Mouse (Mus musculus): ENCODE data around the gene Bex1. TPM values are rescaled to one million over a fixed set of nuclear protein-coding genes. Genes with fewer than 3 reads are reported as not detected.
A peak's percentile ranks its signal among the peaks of the same experiment; 100 is the strongest.
"Not testable (repeated sequence)": the region's sequence is repeated elsewhere in the genome, so short reads cannot be mapped to it uniquely, and the experiment has no call there.

Bex1 gene
- 53.0 and 54.7 TPM in 2 replicates for polyA plus RNA-seq (2015; fragmentation: Nextera tagmentation; extraction: Ambion mirVana)

DNA sequence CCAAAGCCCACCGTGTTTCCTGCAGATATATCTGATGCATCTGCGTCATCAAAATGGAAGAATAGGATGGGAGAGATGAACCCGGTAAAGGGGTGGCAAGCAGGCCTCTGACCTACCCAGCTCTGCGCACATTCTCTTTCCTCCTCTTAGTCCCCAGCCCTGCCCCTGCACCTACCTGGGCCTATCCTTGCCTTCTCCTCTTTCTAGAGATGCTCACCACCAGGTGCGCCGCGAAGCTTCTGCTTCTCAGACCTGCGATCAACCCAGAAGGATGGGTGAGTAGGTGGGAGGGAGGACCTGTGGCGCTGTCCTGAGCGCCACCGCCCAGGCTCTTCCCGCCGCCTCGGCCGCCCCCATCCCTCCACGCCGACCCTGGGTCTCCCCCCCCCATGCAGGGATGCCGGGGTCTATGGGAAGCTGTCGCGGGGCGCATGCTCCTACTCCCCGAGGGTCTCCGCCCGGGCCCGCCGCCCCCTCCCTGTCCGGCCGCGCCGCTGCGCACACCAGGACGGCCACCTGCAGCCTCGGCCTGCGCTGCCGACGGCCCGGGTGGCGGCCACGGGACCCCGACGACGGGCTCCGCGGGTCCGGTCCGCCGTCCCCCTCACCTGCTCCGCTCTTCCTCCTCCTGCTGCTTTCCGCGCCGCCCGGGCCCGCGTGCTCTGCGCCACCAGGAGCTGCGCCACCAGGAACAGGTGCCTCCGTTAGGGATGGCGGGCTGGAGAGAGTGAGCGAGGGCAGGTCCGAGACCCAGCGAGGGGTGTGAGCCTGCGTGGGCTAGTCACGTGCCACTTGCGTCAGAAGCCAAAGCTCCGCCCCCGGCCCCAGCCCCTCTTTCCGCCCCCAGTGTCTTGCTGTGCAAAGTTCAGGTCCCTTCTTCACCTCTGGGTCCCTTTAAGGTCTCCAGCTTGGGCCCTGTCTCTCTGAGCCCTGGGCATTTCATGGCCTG is at the start of gene Bex1, which contains the start of gene Tceal7:
Gene Bex1 (minus strand): TSS at position 785 of the 949 bp plus-strand sequence.
Gene Tceal7 (plus strand): TSS at position 51 of the 949 bp plus-strand sequence.
- H3K36me3 ChIP-seq (ENCODE audit: insufficient read depth, low read length); DNase-seq (ENCODE audit: low spot score); H3K27ac ChIP-seq; H3K27me3 ChIP-seq (ENCODE audit: insufficient read depth, low read length); H3K9me3 ChIP-seq (replicated peaks; ENCODE audit: low read length); H3K4me3 ChIP-seq (replicated peaks; ENCODE audit: low read depth, low read length); H3K9ac ChIP-seq (ENCODE audit: low read depth, low read length); H3K4me1 ChIP-seq (replicated peaks; ENCODE audit: insufficient read depth, low read length): not testable (repeated sequence)
- H3K4me2 ChIP-seq (ENCODE audit: low read length), result peak within 1 kb of the TSS; percentile 34
- 44% methylated on average over 8 of the region's 67 CpGs for WGBS
- peak; percentile 87 for ATAC-seq (replicated peaks; ENCODE audit: low FRiP score, low read depth)

DNA sequence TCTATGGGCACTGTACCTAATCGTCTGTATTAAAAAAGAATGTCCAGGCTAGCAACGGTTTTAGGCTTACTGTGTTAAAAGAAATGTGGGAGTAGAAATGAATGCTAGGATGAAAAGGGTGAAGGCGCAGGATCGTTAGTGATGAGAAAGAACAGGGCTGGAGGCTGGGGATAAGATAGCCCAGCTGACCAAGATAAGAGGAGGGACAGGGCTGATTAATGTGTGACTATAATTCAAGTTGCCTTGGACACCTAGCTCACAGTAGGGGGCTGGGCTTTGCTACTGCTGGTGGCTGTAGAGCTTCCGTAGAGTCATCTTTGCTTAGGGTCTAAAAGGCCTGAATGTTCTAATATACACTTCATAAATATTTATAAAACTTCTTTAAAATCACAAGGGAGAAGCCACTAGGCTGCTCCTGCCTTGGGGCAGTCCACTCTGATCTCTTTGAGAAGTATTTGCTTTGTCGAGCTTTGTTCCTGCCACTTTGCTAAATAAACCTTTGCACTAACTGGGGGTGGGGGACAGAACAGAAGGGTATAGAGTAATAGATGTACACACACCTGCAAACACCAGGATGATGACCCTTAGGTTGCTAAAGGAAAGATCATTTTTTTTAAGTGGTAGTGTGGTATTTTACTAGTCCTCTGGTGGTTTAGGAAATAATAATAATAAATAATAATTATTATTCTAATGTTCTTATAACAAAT is 36.9 kb upstream of the Bex1 start:
- Histone ChIP-seq H3K4me1 (replicated peaks; ENCODE audit: insufficient read depth, low read length) (no peaks in the 10 kb centered on the region), H3K36me3 (ENCODE audit: insufficient read depth, low read length) (no peaks in the 10 kb centered on the region), H3K9me3 (replicated peaks; ENCODE audit: low read length) (no peaks in the 10 kb centered on the region), H3K27me3 (ENCODE audit: insufficient read depth, low read length) (no peaks in the 10 kb centered on the region), H3K9ac (ENCODE audit: low read depth, low read length) (no peak overlapping the region), H3K27ac (no peak overlapping the region), H3K4me2 (ENCODE audit: low read length) (no peak overlapping the region), H3K4me3 (replicated peaks; ENCODE audit: low read depth, low read length) (no peak overlapping the region)
- WGBS, result 62% methylated on average over 6 of the region's 6 CpGs
- no peak for TF ChIP-seq CTCF (IDR thresholded peaks at IDR 0.05; ENCODE audit: low read depth)
- DNase-seq (ENCODE audit: low spot score), result no peak
- ATAC-seq (replicated peaks; ENCODE audit: low FRiP score, low read depth), result no peak

DNA sequence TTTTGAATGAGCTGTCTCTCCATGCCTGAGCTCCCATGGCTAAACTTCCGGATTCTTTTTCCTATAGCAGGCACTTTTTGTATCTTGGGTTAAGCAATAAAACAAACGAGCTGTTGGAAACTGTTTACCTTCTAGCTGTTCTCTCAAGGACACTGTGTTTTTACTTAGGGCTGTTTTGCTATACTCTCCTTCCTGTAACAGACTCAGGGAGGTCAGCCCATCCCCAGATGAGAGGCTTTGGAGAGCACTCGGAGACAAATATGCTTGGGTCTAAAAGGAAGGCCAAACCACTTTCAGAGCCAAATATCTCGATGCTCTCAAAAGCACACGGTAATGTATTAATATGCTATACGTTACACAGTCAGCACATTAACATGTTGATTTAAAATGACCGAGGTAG is 34.4 kb upstream of the Bex1 start:
- 57% methylated on average over 7 of the region's 7 CpGs for WGBS
- Histone ChIP-seq H3K27me3 (ENCODE audit: insufficient read depth, low read length) (no peaks in the 10 kb centered on the region), H3K9me3 (replicated peaks; ENCODE audit: low read length) (no peaks in the 10 kb centered on the region), H3K4me2 (ENCODE audit: low read length) (no peak overlapping the region), H3K27ac (no peak overlapping the region), H3K4me3 (replicated peaks; ENCODE audit: low read depth, low read length) (no peak overlapping the region), H3K4me1 (replicated peaks; ENCODE audit: insufficient read depth, low read length) (no peaks in the 10 kb centered on the region), H3K36me3 (ENCODE audit: insufficient read depth, low read length) (no peaks in the 10 kb centered on the region), H3K9ac (ENCODE audit: low read depth, low read length) (no peak overlapping the region)
- TF ChIP-seq CTCF (IDR thresholded peaks at IDR 0.05; ENCODE audit: low read depth), result no peak
- ATAC-seq (replicated peaks; ENCODE audit: low FRiP score, low read depth), result no peak
- no peak for DNase-seq (ENCODE audit: low spot score)

DNA sequence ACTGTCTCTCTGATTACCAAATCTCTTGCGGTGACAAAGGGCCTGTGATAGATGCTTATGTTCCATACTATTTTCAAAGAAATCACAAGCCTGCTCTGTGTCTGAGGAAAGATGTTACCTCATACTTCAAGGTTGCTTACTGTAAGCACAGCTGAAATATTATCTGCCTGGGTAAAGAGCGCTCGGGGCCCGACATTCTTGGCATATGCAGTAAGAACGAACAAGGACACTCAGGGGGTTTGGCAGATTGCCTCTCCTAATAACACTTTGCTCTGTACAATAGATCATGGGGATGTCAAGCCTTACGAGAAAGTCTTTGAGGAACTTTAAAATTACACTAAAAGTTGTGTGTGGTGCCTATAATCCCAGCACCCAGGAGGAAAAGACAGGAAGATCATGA is 33.5 kb upstream of the Bex1 start:
- no peaks in the 10 kb centered on the region for H3K27me3 ChIP-seq (ENCODE audit: insufficient read depth, low read length)
- 65% methylated on average over 6 of the region's 6 CpGs for WGBS
- H3K36me3 ChIP-seq (ENCODE audit: insufficient read depth, low read length), result no peaks in the 10 kb centered on the region
- H3K4me1 ChIP-seq (replicated peaks; ENCODE audit: insufficient read depth, low read length), result no peaks in the 10 kb centered on the region
- no peak for TF ChIP-seq CTCF (IDR thresholded peaks at IDR 0.05; ENCODE audit: low read depth)
- ATAC-seq (replicated peaks; ENCODE audit: low FRiP score, low read depth), result no peak
- H3K9me3 ChIP-seq (replicated peaks; ENCODE audit: low read length), result no peaks in the 10 kb centered on the region
- DNase-seq (ENCODE audit: low spot score), result peak; percentile 15
- no peak overlapping the region for H3K4me2 ChIP-seq (ENCODE audit: low read length)
- H3K4me3 ChIP-seq (replicated peaks; ENCODE audit: low read depth, low read length), result no peak overlapping the region
- no peak overlapping the region for H3K27ac ChIP-seq
- no peak overlapping the region for H3K9ac ChIP-seq (ENCODE audit: low read depth, low read length)

DNA sequence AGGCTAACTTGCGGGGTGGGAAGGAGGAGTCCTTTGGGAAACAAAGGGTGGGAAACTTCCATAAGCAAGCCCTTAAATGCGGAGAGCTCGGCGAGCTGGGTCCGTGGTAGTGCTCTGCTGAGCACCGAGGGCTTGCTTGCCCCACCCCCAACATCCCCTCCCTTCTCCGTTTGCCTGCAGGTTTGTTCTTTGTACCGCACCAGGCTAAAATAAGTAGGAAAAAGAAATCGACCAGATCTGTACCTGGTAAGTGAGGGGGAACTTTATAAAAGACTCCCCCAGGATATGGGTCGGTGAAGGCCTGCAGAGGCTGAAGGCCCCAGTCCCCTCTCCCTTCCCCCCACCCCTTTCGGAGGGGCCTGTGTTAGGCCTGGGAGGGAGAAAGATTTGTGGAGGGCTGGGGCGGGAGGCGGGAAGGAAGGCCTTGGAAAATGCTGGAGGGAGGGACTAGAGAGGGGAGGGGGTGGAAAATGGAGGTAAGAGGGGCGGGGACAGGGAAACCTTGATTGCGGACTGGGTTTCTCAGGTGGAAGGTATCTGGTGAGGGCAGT is 30.3 kb upstream of the Bex1 start:
- Histone ChIP-seq H3K4me2 (ENCODE audit: low read length) (peak overlapping the region; percentile 55), H3K27me3 (ENCODE audit: insufficient read depth, low read length) (no peaks in the 10 kb centered on the region), H3K27ac (peak overlapping the region; percentile 77), H3K4me3 (replicated peaks; ENCODE audit: low read depth, low read length) (peak overlapping the region; percentile 57), H3K9ac (ENCODE audit: low read depth, low read length) (peak overlapping the region; percentile 61), H3K4me1 (replicated peaks; ENCODE audit: insufficient read depth, low read length) (no peaks in the 10 kb centered on the region), H3K9me3 (replicated peaks; ENCODE audit: low read length) (no peaks in the 10 kb centered on the region), H3K36me3 (ENCODE audit: insufficient read depth, low read length) (no peaks in the 10 kb centered on the region)
- DNase-seq (ENCODE audit: low spot score) (peak; percentile 60), ATAC-seq (replicated peaks; ENCODE audit: low FRiP score, low read depth) (peak; percentile 76)
- no peak for TF ChIP-seq CTCF (IDR thresholded peaks at IDR 0.05; ENCODE audit: low read depth)
- 32% methylated on average over 13 of the region's 15 CpGs for WGBS

DNA sequence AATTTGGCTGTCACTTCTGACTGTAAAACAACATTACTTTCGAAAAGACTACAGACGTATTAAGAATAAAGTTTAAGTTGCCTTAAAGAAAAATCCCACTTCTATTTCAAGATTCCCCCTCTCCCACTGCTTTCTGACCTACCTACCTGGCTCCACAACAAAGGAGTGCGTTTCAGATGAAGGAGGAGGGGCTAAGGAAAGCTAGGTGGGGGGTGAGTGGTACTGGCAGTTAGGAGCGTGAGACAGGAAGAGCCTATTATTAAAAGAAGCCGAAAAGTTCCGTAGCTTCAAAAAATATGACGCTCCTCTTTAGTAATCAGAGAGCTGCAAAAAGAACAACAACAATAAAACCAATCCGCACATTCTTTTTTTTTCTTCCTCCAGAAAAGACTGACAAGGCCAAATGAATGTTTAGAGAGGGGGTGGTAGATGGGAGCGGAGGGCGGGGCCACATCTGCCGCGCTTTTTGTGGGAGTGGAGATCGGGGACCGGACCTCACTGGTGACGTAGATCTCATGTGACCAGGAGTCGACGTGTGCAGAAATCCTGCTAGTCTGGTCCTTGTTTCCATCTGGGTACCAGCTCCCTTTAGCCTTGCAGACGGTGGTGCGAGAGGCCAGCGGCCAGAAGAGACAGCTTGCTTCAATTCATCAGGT is 29.4 kb upstream of the Bex1 start, which contains the start of gene Tceal9:
Gene Tceal9 (plus strand): TSS at position 506 of the 656 bp plus-strand sequence.
- peak within 1 kb of the TSS; percentile 61 for H3K9ac ChIP-seq (ENCODE audit: low read depth, low read length)
- DNase-seq (ENCODE audit: low spot score) (peak; percentile 87), ATAC-seq (replicated peaks; ENCODE audit: low FRiP score, low read depth) (peak; percentile 91)
- peak within 1 kb of the TSS; percentile 55 for H3K4me2 ChIP-seq (ENCODE audit: low read length)
- H3K27me3 ChIP-seq (ENCODE audit: insufficient read depth, low read length), result no peaks in the 10 kb centered on the region
- H3K27ac ChIP-seq, result peak within 1 kb of the TSS; percentile 77
- H3K4me1 ChIP-seq (replicated peaks; ENCODE audit: insufficient read depth, low read length), result no peaks in the 10 kb centered on the region
- TF ChIP-seq CTCF (IDR thresholded peaks at IDR 0.05; ENCODE audit: low read depth), result no peak
- H3K36me3 ChIP-seq (ENCODE audit: insufficient read depth, low read length), result no peaks in the 10 kb centered on the region
- WGBS, result 27% methylated on average over 20 of the region's 20 CpGs
- no peaks in the 10 kb centered on the region for H3K9me3 ChIP-seq (replicated peaks; ENCODE audit: low read length)
- peak within 1 kb of the TSS; percentile 57 for H3K4me3 ChIP-seq (replicated peaks; ENCODE audit: low read depth, low read length)
